Mouse (Mus musculus) hindbrain, postnatal 0 days (tissue): ENCODE data around the gene Ttc7. TPM values are rescaled to one million over a fixed set of nuclear protein-coding genes. Genes with fewer than 3 reads are reported as not detected.

Experiments
- ATAC-seq: fragments of 200-750 bp; cut with Nextera tagmentation; 2 replicates; pipeline ENCODE4 v1.8.0; 2017; ENCODE audit warnings: mild to moderate bottlenecking, moderate TSS enrichment, moderate library complexity
- DNase-seq: peaks from one replicate; pipeline ENCODE4 v3.0.0-alpha.2; 2015; ENCODE audit warnings: low spot score
- H3K27ac ChIP-seq: fragments of 300-500 bp; sonication (generic); 2 replicates; pipeline ENCODE4 v1.5.1; 2014; ENCODE audit warnings: mild to moderate bottlenecking
- H3K27me3 ChIP-seq: fragments of 300-500 bp; sonication (generic); 2 replicates; pipeline ENCODE4 v1.6.1; 2014; ENCODE audit warnings: low read length, mixed read lengths; ENCODE audit not compliant: insufficient read depth
- H3K36me3 ChIP-seq: fragments of 300-500 bp; sonication (generic); 2 replicates; pipeline ENCODE4 v1.6.1; 2014; ENCODE audit warnings: low read length, mixed read lengths; ENCODE audit not compliant: insufficient read depth
- H3K4me1 ChIP-seq: fragments of 300-500 bp; sonication (generic); 2 replicates; pipeline ENCODE4 v1.6.1; 2014; ENCODE audit warnings: antibody characterized with exemption, low read length, mixed read lengths; ENCODE audit not compliant: insufficient read depth
- H3K4me2 ChIP-seq: fragments of 300-500 bp; sonication (generic); 2 replicates; pipeline ENCODE4 v1.6.1; 2014; ENCODE audit warnings: low read depth, mild to moderate bottlenecking, low read length, moderate library complexity, mixed read lengths
- H3K4me3 ChIP-seq: fragments of 300-500 bp; sonication (generic); 2 replicates; pipeline ENCODE4 v1.5.1; 2014; ENCODE audit warnings: low read length
- H3K9ac ChIP-seq: fragments of 300-500 bp; sonication (generic); replicated peaks from 2 replicates; pipeline ENCODE4 v1.6.1; 2014; ENCODE audit warnings: mild to moderate bottlenecking, low read length, moderate library complexity, mixed read lengths
- H3K9me3 ChIP-seq: fragments of 300-500 bp; sonication (generic); 2 replicates; pipeline ENCODE4 v1.6.1; 2016; ENCODE audit warnings: low read length, mixed read lengths
- CTCF ChIP-seq: IDR thresholded peaks from 2 replicates; pipeline ENCODE4 v1.5.1; 2016; ENCODE audit warnings: antibody characterized with exemption, control low read depth, low read depth
- WGBS: fragments of 180-500 bp; shearing (Covaris S2); extraction: QIAGEN DNeasy Blood & Tissue Kit; methylation state at CpG from one replicate; pipeline ENCODE4 v1.1.7; 2014; 5-methylcytosine and 5-hydroxymethylcytosine counted together
- polyA plus RNA-seq: library from polyadenylated mRNA; unstranded; fragments of >200 nt; fragmentation: Nextera tagmentation; extraction: Ambion mirVana; gene quantifications from 2 replicates; pipeline ENCODE4 v1.2.1, GENCODE M21; 2015
- total RNA-seq: library from RNA; depleted of rRNA; stranded (reverse); fragments of >200 nt; gene quantifications from 2 replicates; pipeline ENCODE4 v1.2.3, GENCODE M21; 2014

Ttc7 gene
- total and polyA plus RNA-seq, 2 experiments from 2014 or later, result 10.9 to 13.3 TPM

DNA sequence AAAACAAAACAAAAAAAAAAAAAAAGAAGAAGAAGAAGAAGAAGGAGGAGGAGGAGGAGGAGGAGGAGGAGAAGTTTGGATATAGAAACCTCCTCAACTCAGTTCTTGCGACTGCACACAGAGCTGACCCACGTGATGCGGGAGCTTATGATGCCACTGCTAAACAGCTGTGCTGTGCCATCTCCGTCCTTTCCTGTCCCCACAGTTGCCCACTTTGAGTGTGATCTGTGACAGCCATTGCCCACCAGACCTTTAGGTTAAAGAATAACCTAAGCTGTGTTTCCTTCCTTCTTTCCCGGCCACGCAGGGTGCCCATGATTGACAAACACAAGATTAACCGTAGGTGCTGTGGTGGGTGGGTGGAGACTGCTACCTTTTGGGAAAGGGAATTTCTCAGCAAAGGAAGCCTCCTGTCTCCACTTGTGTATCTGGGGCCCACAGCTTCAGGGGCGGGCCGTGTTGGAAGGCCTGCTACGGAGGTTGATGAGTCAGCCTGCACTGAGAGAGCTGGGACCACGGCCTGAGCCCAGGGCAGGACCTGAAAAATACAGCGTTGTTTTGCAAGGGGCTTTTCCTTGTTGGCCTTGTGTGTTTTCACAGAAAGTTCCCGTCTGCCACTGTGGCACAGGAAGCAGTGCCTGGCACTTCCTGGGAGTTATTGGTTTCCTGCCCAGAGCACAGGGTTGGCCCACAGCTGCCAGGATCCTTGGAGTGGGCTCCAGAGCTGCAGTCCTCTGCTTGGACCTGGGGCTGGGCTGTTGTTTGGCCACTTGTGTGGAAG is 19.5 kb downstream of the Ttc7 start:
- Histone ChIP-seq H3K27ac (no peak overlapping the region), H3K36me3 (no peaks in the 10 kb centered on the region), H3K4me3 (no peak overlapping the region), H3K9ac (no peak overlapping the region), H3K27me3 (no peaks in the 10 kb centered on the region), H3K4me1 (no peaks in the 10 kb centered on the region), H3K4me2 (no peak overlapping the region), H3K9me3 (no peaks in the 10 kb centered on the region)
- no peak for TF ChIP-seq CTCF
- ATAC-seq, result no peak
- DNase-seq, result no peak
- 84% methylated on average over 13 of the region's 13 CpGs for WGBS

DNA sequence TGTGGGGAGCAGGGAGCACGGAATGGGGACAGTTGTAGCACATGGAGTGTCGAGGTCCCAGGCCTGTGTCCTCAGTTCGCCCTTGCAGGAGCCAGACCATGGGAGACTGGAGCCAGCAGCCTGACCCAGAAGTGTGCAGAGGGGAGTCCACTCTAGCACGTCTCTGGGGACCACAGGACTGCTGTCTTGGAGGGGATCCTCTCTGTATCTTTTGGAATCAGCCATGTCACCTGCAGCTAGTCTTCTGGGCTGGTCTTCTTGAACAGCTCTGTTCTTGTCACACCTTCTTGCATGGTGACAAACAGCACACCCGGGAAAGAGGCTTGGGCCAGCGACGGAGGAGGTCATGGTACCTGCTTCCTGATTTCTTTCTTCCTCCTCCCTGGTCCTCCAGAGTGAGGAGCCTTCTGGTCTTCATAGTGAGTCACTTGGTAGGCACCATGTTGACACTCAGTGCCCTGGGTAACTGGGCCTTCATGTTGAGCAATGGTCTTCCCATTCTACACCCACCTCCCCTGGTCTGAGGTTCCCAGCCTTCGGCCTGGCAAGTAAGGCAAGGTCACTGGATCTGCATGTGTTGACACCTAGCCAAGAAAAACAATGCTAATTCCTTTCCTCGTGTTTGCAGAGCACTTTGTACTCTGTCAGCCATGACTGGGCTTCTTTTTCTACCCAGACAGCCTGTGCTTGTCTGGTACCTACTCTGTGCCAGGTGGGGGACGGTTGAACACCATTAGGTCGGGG is 21.6 kb downstream of the Ttc7 start:
- WGBS, result 81% methylated on average over 11 of the region's 11 CpGs
- H3K4me1 ChIP-seq, result no peaks in the 10 kb centered on the region
- TF ChIP-seq CTCF, result no peak

DNA sequence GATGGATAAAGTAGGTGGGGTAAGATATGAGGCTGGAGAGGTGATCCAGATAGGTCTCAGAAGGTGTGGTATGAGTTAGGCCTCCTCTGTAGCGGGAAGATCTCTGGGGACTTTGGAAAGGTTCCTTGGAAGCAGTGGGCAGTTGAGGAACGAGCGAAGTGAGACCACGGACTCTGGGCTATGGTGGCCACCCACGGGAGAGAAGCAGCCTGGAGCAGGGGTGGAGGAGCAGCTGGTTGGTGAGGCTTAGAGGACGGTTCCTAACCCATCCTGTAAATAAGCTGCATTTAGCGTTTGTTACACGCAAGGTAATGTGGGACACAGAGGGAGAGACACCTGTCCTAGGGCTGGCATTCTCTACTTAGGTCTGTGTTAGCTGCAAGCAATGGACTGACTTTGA is 22.4 kb downstream of the Ttc7 start:
- Histone ChIP-seq H3K27ac (no peak overlapping the region), H3K9me3 (no peaks in the 10 kb centered on the region), H3K27me3 (no peaks in the 10 kb centered on the region), H3K4me3 (no peak overlapping the region), H3K4me1 (no peaks in the 10 kb centered on the region), H3K36me3 (no peaks in the 10 kb centered on the region), H3K4me2 (no peak overlapping the region), H3K9ac (no peak overlapping the region)
- no peak for DNase-seq
- TF ChIP-seq CTCF, result no peak
- 89% methylated on average over 8 of the region's 8 CpGs for WGBS
- ATAC-seq, result no peak

More for the DNA sequence above, 21.6 kb downstream of the Ttc7 start:
- DNase-seq (no peak), ATAC-seq (no peak)
- no peak overlapping the region for H3K4me3 ChIP-seq
- H3K27me3 ChIP-seq, result no peaks in the 10 kb centered on the region
- H3K4me2 ChIP-seq, result no peak overlapping the region
- H3K9me3 ChIP-seq, result no peaks in the 10 kb centered on the region
- no peaks in the 10 kb centered on the region for H3K36me3 ChIP-seq
- no peak overlapping the region for H3K27ac ChIP-seq
- no peak overlapping the region for H3K9ac ChIP-seq

DNA sequence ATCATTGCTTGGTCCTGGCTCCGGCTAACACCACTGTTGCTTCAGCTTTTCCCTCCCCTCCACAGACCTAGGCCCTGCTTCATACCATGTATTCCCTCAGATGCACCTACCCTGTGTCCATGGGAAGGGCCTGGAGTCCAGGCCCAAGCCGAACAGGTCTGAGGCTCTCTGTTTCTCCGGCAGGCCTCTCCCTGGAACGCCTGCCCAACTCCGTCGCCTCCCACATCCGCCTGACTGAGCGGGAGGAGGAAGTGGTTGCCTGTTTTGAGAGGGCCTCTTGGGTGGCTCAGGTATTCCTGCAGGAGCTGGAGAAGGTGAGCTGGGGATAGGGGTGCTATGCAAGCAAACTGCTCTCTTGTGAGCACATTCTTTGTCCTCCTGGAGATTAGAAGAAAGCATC is 24.1 kb downstream of the Ttc7 start:
- Histone ChIP-seq H3K27me3 (no peaks in the 10 kb centered on the region), H3K9me3 (no peaks in the 10 kb centered on the region), H3K27ac (no peak overlapping the region), H3K4me3 (no peak overlapping the region), H3K9ac (no peak overlapping the region), H3K4me1 (no peaks in the 10 kb centered on the region), H3K4me2 (no peak overlapping the region), H3K36me3 (no peaks in the 10 kb centered on the region)
- no peak for TF ChIP-seq CTCF
- 82% methylated on average over 8 of the region's 8 CpGs for WGBS
- no peak for DNase-seq
- no peak for ATAC-seq

DNA sequence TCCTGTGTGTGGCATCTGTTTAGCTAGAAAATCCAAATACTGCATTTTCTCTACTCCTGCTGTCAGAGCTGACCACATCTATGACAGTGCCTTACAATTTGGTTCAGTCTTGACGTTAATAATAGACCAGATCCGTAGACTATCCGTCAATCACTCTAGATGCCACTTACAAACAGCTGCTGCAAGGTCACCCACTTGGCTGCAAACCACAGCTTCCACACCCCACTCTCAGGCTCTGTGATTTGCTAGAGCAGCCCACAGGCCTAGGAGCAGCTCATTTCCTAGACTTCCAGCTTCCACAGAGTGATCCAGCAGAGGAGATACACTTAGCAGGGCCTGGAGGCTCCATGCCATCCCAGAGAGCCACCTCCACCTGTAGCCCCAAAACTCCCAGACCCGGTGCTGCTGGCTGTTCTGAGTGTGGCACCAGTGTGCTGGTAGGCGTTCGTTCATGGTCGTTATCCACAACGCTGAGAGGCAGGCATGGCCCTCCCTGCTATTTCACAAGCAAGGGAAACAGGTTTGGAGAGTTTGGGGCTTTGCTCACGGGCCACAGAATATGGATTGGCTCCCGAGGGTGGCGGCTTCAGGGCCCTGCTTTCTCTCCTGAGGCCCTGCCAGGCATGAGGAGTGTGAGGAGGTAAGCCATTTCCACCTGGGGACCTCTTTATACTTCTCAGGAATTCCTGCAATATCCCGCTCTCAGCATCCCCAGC is 26.5 kb downstream of the Ttc7 start:
- no peak overlapping the region for H3K4me3 ChIP-seq
- no peak for ATAC-seq
- H3K4me2 ChIP-seq, result no peak overlapping the region
- no peak overlapping the region for H3K27ac ChIP-seq
- no peak for TF ChIP-seq CTCF
- H3K36me3 ChIP-seq, result no peaks in the 10 kb centered on the region
- no peak overlapping the region for H3K9ac ChIP-seq
- H3K4me1 ChIP-seq, result 0 out of 2 replicates have a peak, but pooled peaks cover 3% of the 10 kb centered on the region
- DNase-seq, result no peak
- no peaks in the 10 kb centered on the region for H3K27me3 ChIP-seq
- H3K9me3 ChIP-seq, result no peaks in the 10 kb centered on the region
- 75% methylated on average over 12 of the region's 12 CpGs for WGBS

DNA sequence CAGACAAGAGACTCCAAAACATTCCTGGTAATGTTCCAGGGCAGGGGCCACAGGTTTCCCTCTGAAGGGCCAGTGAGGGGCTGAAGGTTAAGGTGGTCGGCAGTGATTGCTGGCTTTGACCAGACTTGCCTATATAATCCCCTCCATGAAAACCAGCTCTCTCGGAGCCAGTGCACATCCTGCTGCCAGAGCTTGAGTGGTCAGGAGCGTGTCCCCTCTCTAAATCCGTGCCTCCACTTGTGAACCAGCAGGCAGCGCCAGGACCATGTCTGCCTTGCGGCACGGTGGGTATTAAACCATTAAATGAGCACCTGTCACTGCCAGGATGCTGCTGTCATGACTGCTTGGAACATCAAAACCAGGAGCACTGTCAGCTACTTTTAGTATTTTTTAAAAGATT is 27.8 kb downstream of the Ttc7 start:
- H3K27ac ChIP-seq, result no peak overlapping the region
- no peak for ATAC-seq
- H3K36me3 ChIP-seq, result no peaks in the 10 kb centered on the region
- DNase-seq, result no peak
- no peak for TF ChIP-seq CTCF
- no peak overlapping the region for H3K4me2 ChIP-seq
- H3K9me3 ChIP-seq, result no peaks in the 10 kb centered on the region
- 0 out of 2 replicates have a peak, but pooled peaks cover 3% of the 10 kb centered on the region for H3K4me1 ChIP-seq
- no peak overlapping the region for H3K4me3 ChIP-seq
- 80% methylated on average over 7 of the region's 7 CpGs for WGBS
- H3K27me3 ChIP-seq, result no peaks in the 10 kb centered on the region
- H3K9ac ChIP-seq, result no peak overlapping the region
